Mouse (Mus musculus): ENCODE measurements around the gene Fam172a.

- TF ChIP-seq CTCF (IDR thresholded peaks at IDR 0.05; ENCODE audit: borderline replicate concordance, insufficient read depth, low read length): no peak
- TF ChIP-seq POLR2A (IDR thresholded peaks at IDR 0.05; ENCODE audit: low read depth, low read length): no peak
These were observed 398.1 kb downstream of the Fam172a start for GRCm38 (mm10) chr13:78099746-78100530.
